Comparison of ENCODE assay signal across 25 mouse cellular contexts in the genomic region with DNA sequence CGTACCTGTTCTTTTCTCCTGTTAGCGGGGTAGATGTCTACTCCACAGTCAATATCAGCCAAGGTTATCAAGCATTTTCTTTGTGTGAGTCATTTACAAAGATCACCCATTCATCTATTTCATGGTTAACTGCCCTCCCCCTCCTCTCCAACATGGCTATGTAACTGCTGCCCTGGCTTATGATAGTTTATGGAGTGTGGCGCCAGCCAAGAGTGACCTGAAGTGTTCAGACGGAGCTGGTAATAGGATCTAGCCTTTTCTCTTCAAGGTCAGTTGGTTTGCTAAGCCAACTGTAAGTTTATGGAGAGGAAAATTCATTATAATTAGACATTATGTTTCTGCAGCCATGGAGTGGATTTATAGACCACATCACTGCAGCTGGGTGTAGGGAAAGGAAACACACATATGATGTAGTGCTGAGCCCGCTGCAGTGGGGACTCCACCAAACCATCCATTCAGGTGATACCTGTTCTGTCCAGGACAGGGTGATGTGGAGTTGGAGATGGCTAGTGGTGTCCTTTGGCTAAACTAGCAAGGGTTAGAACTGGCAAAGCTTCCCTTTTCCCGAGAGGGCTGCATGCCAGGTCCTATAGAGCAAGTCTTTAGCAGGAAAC.
DNase-seq lines count a peak whose midpoint lies in the region; ATAC-seq and TF ChIP-seq lines count a peak whose summit lies in the region.
"Had no signal": no experiment of that assay in that cellular context is flagged by ENCODE, and none has a peak within 500 bp of the region (broad histone marks: within the 10 kb centered on the region; RNA-seq: fewer than 3 reads in every experiment).

No protein-coding gene starts in this region.

- no peaks in the 10 kb centered on the region for H3K36me3 ChIP-seq in kidney, postnatal 0 days (ENCODE audit: insufficient read depth, low read length)
- H3K36me3 ChIP-seq in neural tube, embryonic 14.5 days (ENCODE audit: control insufficient read depth, insufficient read depth, low read length) = no peaks in the 10 kb centered on the region
- H3K36me3 ChIP-seq: embryonic facial prominence, embryonic 10.5 days; embryonic facial prominence, embryonic 15.5 days; forebrain, embryonic 12.5 days; heart, embryonic 15.5 days; intestine, embryonic 15.5 days; liver, embryonic 12.5 days; midbrain, embryonic 12.5 days had no signal

- POLR2A ChIA-PET in Patski (lab: Charles Lee) = no interaction called here

- no peak overlapping the region for H3K4me3 ChIP-seq in kidney, postnatal 0 days (replicated peaks; ENCODE audit: low read depth, low read length)
- H3K4me3 ChIP-seq in neural tube, embryonic 14.5 days (ENCODE audit: low read depth, low read length) = no peak overlapping the region
- H3K4me3 ChIP-seq: embryonic facial prominence, embryonic 10.5 days; embryonic facial prominence, embryonic 15.5 days; forebrain, embryonic 12.5 days; heart, embryonic 15.5 days; intestine, embryonic 15.5 days; liver, embryonic 12.5 days; megakaryocyte, embryonic 14.5 days; midbrain, embryonic 12.5 days had no signal

- H3K9me3 ChIP-seq in kidney, postnatal 0 days (replicated peaks; ENCODE audit: low read length) = no peaks in the 10 kb centered on the region
- no peaks in the 10 kb centered on the region for H3K9me3 ChIP-seq in neural tube, embryonic 14.5 days (ENCODE audit: control insufficient read depth, low read length)
- H3K9me3 ChIP-seq: embryonic facial prominence, embryonic 10.5 days; embryonic facial prominence, embryonic 15.5 days; forebrain, embryonic 12.5 days; heart, embryonic 15.5 days; intestine, embryonic 15.5 days; liver, embryonic 12.5 days; megakaryocyte, embryonic 14.5 days; midbrain, embryonic 12.5 days had no signal

- WGBS in kidney, postnatal 0 days = 44% methylated on average over 6 of the region's 6 CpGs
- 76% methylated on average over 6 of the region's 6 CpGs for WGBS in neural tube, embryonic 14.5 days

- in situ Hi-C loops in Patski (cut with MboI; ENCODE audit: low pct_unique_long_range_greater_than_20kb) = no loop called here

- H3K4me2 ChIP-seq in kidney, postnatal 0 days (ENCODE audit: low read length) = 0 out of 2 replicates have a peak overlapping the region, but pooled peaks have one; percentile 18
- no peak overlapping the region for H3K4me2 ChIP-seq in neural tube, embryonic 14.5 days (ENCODE audit: low read depth, low read length)
- H3K4me2 ChIP-seq: embryonic facial prominence, embryonic 15.5 days; forebrain, embryonic 12.5 days; heart, embryonic 15.5 days; intestine, embryonic 15.5 days; liver, embryonic 12.5 days; midbrain, embryonic 12.5 days had no signal

- peak overlapping the region; percentile 60; the same call in 1 of the 2 replicates for H3K27ac ChIP-seq in kidney, postnatal 0 days
- H3K27ac ChIP-seq in neural tube, embryonic 14.5 days (ENCODE audit: low read depth, low read length) = no peak overlapping the region
- H3K27ac ChIP-seq: embryonic facial prominence, embryonic 10.5 days; embryonic facial prominence, embryonic 15.5 days; forebrain, embryonic 12.5 days; heart, embryonic 15.5 days; intestine, embryonic 15.5 days; liver, embryonic 12.5 days; midbrain, embryonic 12.5 days had no signal

- H3K4me1 ChIP-seq in kidney, postnatal 0 days (replicated peaks; ENCODE audit: insufficient read depth, low read length) = 0 out of 2 replicates have a peak, but pooled peaks cover 4% of the 10 kb centered on the region
- H3K4me1 ChIP-seq in neural tube, embryonic 14.5 days (ENCODE audit: control insufficient read depth, insufficient read depth, low read length) = no peaks in the 10 kb centered on the region
- H3K4me1 ChIP-seq: embryonic facial prominence, embryonic 10.5 days; embryonic facial prominence, embryonic 15.5 days; forebrain, embryonic 12.5 days; heart, embryonic 15.5 days; intestine, embryonic 15.5 days; liver, embryonic 12.5 days; midbrain, embryonic 12.5 days had no signal

- no peak overlapping the region for H3K9ac ChIP-seq in kidney, postnatal 0 days (ENCODE audit: low read depth, low read length)
- H3K9ac ChIP-seq in neural tube, embryonic 14.5 days (replicated peaks; ENCODE audit: low read depth, low read length) = no peak overlapping the region
- H3K9ac ChIP-seq: embryonic facial prominence, embryonic 15.5 days; forebrain, embryonic 12.5 days; forebrain, postnatal 0 days; heart, embryonic 15.5 days; intestine, embryonic 15.5 days; liver, embryonic 12.5 days; liver, postnatal 0 days; midbrain, embryonic 12.5 days had no signal

- no peak for TF ChIP-seq CTCF in Patski (IDR thresholded peaks at IDR 0.05)
- no peak for TF ChIP-seq CTCF in kidney, postnatal 0 days (IDR thresholded peaks at IDR 0.05; ENCODE audit: low read depth)

- peak; percentile 91 for ATAC-seq in Patski
- ATAC-seq in kidney, postnatal 0 days (replicated peaks; ENCODE audit: low FRiP score, low read depth) = peak; percentile 88
- ATAC-seq in neural tube, embryonic 14.5 days (ENCODE audit: low read depth) = peak; percentile 71; the same call in 1 of the 2 replicates
- ATAC-seq: forebrain, postnatal 0 days; hindbrain, embryonic 16.5 days; intestine, embryonic 15.5 days; liver, embryonic 12.5 days; liver, postnatal 0 days had no signal

- CTCF ChIA-PET in Patski (lab: Charles Lee) = no interaction called here

- peaks cover 13% of the 10 kb centered on the region for H3K27me3 ChIP-seq in Patski
- no peaks in the 10 kb centered on the region for H3K27me3 ChIP-seq in kidney, postnatal 0 days (ENCODE audit: insufficient read depth, low read length)
- no peaks in the 10 kb centered on the region for H3K27me3 ChIP-seq in neural tube, embryonic 14.5 days (ENCODE audit: control insufficient read depth, insufficient read depth, low read length)
- H3K27me3 ChIP-seq: embryonic facial prominence, embryonic 15.5 days; intestine, embryonic 15.5 days; liver, embryonic 12.5 days; midbrain, embryonic 12.5 days had no signal

- peak; percentile 3 for DNase-seq in adrenal gland, adult 2 months
- no peak for DNase-seq in adrenal gland, postnatal 36 days
- DNase-seq in Patski (ENCODE audit: low read depth, low spot score) = peak; percentile 30
- DNase-seq in kidney, postnatal 0 days (ENCODE audit: low spot score) = peak; percentile 87
- no peak for DNase-seq in gastrocnemius, postnatal 25 days
- no peak for DNase-seq in lung, postnatal 4 days
- DNase-seq: adrenal gland, postnatal 25 days; cerebellum, adult 2 months; cerebellum, postnatal 25 days; forebrain, postnatal 0 days; gastrocnemius, postnatal 10 days; layer of hippocampus, postnatal 36 days; left cerebral cortex, postnatal 4 days; liver, postnatal 0 days; lung, postnatal 36 days had no signal

Comparison
In these comparisons a context has a peak if more than half of its experiments do, and no peak if none do; other contexts are left out.
1. DNase-seq: peak in adrenal gland, adult 2 months (single experiment), Patski (single experiment) and kidney, postnatal 0 days (single experiment); none in adrenal gland, postnatal 36 days (0 of 2), gastrocnemius, postnatal 25 days (single experiment) and lung, postnatal 4 days (0 of 2).
2. Peak in every context shown above with its lines, with median percentiles within 50 percentile points of each other: ATAC-seq.